Mouse (Mus musculus) cerebellum, adult 2 months (tissue): ENCODE results near the gene 2510039O18Rik. TPM values are rescaled to one million over a fixed set of nuclear protein-coding genes. Genes with fewer than 3 reads are reported as not detected.
A peak's percentile ranks its signal among the peaks of the same experiment; 100 is the strongest.

Experiments used
- DNase-seq, 2 experiments: peaks; one replicate each; pipeline ENCODE4 v3.0.0; 2021
- H3K27ac ChIP-seq: fragments of 200-500 bp; 2 replicates; pipeline ENCODE4 v1.5.1; 2012; ENCODE audit warnings: low read length, control low read depth, inconsistent platforms; ENCODE audit not compliant: insufficient read depth
- H3K27me3 ChIP-seq: fragments of 200-500 bp; 2 replicates; pipeline ENCODE4 v1.6.1; 2012; ENCODE audit warnings: inconsistent platforms, mild to moderate bottlenecking, low read length, moderate library complexity; ENCODE audit not compliant: control insufficient read depth, insufficient read depth
- H3K4me1 ChIP-seq: fragments of 200-500 bp; 2 replicates; pipeline ENCODE4 v1.6.1; 2011; ENCODE audit warnings: low read length; ENCODE audit not compliant: control insufficient read depth, insufficient read depth
- H3K4me3 ChIP-seq: fragments of 200-500 bp; replicated peaks from 2 replicates; pipeline ENCODE3; 2011; ENCODE audit warnings: mild to moderate bottlenecking, low read depth, low read length, control low read depth; ENCODE audit not compliant: insufficient read depth
- CTCF ChIP-seq: fragments of 200-500 bp; IDR thresholded peaks from 2 replicates; pipeline ENCODE4 v1.5.1; 2011; ENCODE audit warnings: low read depth, mild to moderate bottlenecking, control low read depth, low read length, moderate library complexity, borderline replicate concordance; ENCODE audit not compliant: insufficient read depth
- POLR2A ChIP-seq: fragments of 200-500 bp; IDR thresholded peaks from 2 replicates; pipeline ENCODE4 v1.6.1; 2011; ENCODE audit warnings: low read length, control low read depth, borderline replicate concordance; ENCODE audit not compliant: insufficient read depth
- WGBS: fragments of 180-500 bp; shearing (Covaris S2); methylation state at CpG from one replicate; pipeline ENCODE4 v1.1.7; 2018; 5-methylcytosine and 5-hydroxymethylcytosine counted together
- polyA plus RNA-seq: library from polyadenylated mRNA; depleted of rRNA; stranded (reverse); fragments of >200 nt; gene quantifications from 2 replicates; pipeline ENCODE4 v1.2.3, GENCODE M21; 2012

2510039O18Rik gene
- polyA plus RNA-seq, 1 experiment, result 34.5 TPM

GRCm38 (mm10) chr4:147957141-147957540 lies 16.4 kb downstream of the 2510039O18Rik start:
- no peak for DNase-seq
- H3K4me1 ChIP-seq, result no peaks in the 10 kb centered on the region
- no peak overlapping the region for H3K4me3 ChIP-seq
- 41% methylated on average over 11 of the region's 11 CpGs for WGBS
- H3K27ac ChIP-seq, result no peak overlapping the region
- H3K27me3 ChIP-seq, result no peaks in the 10 kb centered on the region
- TF ChIP-seq POLR2A, result no peak
- TF ChIP-seq CTCF, result no peak

- H3K4me3 ChIP-seq, result no peak overlapping the region
- 43% methylated on average over 6 of the region's 6 CpGs for WGBS
- TF ChIP-seq POLR2A (no peak), CTCF (peak; percentile 73)
- DNase-seq, result peak; percentile 30 to 42
- H3K27ac ChIP-seq, result no peak overlapping the region
- H3K27me3 ChIP-seq, result no peaks in the 10 kb centered on the region
- no peaks in the 10 kb centered on the region for H3K4me1 ChIP-seq
Observed at GRCm38 (mm10) chr4:147959881-147960831, 19.5 kb downstream of the 2510039O18Rik start.

DNA sequence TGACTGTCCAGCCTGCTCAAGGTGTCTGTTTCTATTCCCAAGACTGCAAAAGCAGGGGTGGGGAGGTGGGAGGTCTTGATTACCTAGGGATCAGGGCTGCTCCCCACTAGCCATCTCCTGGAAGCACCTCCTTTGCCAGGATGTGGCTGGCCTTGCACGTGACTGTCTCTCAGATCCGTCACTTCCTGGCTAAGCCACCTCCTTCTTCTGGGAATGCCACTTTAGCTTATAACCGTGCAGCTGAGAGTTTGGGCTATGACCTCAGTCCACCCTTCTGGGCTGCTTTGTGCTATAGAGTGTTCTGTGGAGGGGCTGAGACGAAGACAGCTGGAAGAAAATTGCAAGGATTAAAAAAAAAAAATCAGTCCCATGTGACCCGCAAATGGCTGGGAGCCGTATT lies 22.1 kb downstream of the 2510039O18Rik start:
- Histone ChIP-seq H3K27me3 (no peaks in the 10 kb centered on the region), H3K4me1 (no peaks in the 10 kb centered on the region), H3K4me3 (no peak overlapping the region), H3K27ac (no peak overlapping the region)
- DNase-seq, result no peak
- 30% methylated on average over 6 of the region's 6 CpGs for WGBS
- TF ChIP-seq POLR2A, result no peak
- no peak for TF ChIP-seq CTCF

DNA sequence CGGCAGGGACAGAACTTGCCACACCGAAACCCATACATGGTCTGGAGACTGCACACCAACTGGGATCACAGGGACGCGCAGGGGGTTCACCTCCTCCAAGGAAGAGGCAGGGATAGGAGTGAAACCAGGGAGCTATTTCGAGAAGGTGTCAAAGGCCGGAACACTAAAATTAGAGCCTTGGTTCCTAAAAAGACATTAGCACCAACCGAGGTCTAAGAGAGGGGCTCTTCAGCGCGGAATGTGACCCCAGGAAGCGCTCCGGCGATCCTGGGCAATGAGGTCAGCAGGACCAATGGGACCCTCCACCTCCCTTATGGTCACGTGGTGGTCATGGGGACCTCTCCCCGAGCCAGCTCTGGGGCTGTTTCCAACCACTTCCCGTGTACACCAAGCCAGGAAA lies 22.9 kb downstream of the 2510039O18Rik start:
- Histone ChIP-seq H3K27ac (no peak overlapping the region), H3K4me3 (no peak overlapping the region), H3K27me3 (no peaks in the 10 kb centered on the region), H3K4me1 (no peaks in the 10 kb centered on the region)
- TF ChIP-seq POLR2A (no peak), CTCF (no peak)
- 81% methylated on average over 15 of the region's 15 CpGs for WGBS
- no peak for DNase-seq

- TF ChIP-seq POLR2A (no peak), CTCF (no peak)
- Histone ChIP-seq H3K4me1 (no peaks in the 10 kb centered on the region), H3K27ac (no peak overlapping the region), H3K27me3 (no peaks in the 10 kb centered on the region), H3K4me3 (no peak overlapping the region)
- WGBS, result 79% methylated on average over 7 of the region's 7 CpGs
- DNase-seq, result no peak
Observed at GRCm38 (mm10) chr4:147965712-147966111, 25.0 kb downstream of the 2510039O18Rik start.

- no peaks in the 10 kb centered on the region for H3K4me1 ChIP-seq
- H3K4me3 ChIP-seq, result no peak overlapping the region
- H3K27me3 ChIP-seq, result no peaks in the 10 kb centered on the region
- TF ChIP-seq CTCF (no peak), POLR2A (no peak)
- DNase-seq, result no peak
- no peak overlapping the region for H3K27ac ChIP-seq
- 48% methylated on average over 2 of the region's 2 CpGs for WGBS
Observed at GRCm38 (mm10) chr4:147968816-147969215, 28.1 kb downstream of the 2510039O18Rik start.

GRCm38 (mm10) chr4:147969337-147969736 lies 28.6 kb downstream of the 2510039O18Rik start:
- H3K27ac ChIP-seq, result no peak overlapping the region
- TF ChIP-seq POLR2A, result no peak
- TF ChIP-seq CTCF, result no peak
- no peaks in the 10 kb centered on the region for H3K4me1 ChIP-seq
- no peak for DNase-seq
- no peak overlapping the region for H3K4me3 ChIP-seq
- no peaks in the 10 kb centered on the region for H3K27me3 ChIP-seq
- 23% methylated on average over 9 of the region's 9 CpGs for WGBS

DNA sequence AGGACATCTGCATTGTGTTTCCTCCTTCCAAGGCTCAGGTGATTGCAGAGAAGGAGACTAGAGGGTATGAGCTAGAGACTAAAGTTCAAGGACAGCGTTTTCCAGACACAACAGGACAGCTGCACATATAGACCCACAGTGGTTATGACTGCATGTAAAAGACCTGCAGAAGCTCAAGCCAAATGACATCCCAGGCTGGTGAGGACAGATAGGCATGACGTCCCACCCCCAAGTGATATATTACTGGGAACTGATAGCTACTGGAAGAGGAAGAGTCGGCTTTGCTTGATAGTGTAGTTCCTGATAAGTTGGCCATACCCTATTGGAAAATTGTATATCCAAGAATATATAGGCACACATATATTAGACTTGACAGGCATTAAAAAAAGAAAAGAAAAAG lies 35.5 kb downstream of the 2510039O18Rik start:
- Histone ChIP-seq H3K27me3 (no peaks in the 10 kb centered on the region), H3K27ac (no peak overlapping the region), H3K4me1 (no peaks in the 10 kb centered on the region), H3K4me3 (no peak overlapping the region)
- 82% methylated on average over 3 of the region's 3 CpGs for WGBS
- TF ChIP-seq POLR2A (no peak), CTCF (no peak)
- no peak for DNase-seq
